Mouse (Mus musculus) T-helper 2 cell (primary cell): ENCODE measurements at regions not wholly inside any gene's neighbourhood (a gene's known extent, or its start where the extent isn't known, plus 50 kb on each side); places are given as distances from the start of the nearest gene placed in this dataset.

Experiments
- in situ Hi-C: fragments of 300-600 bp; cut with MboI, MseI; formaldehyde crosslinking; loops from one replicate; pipeline ENCODE4 v1.15.1; 2025; ENCODE audit warnings: high pct_unique_total_duplicates

DNA sequence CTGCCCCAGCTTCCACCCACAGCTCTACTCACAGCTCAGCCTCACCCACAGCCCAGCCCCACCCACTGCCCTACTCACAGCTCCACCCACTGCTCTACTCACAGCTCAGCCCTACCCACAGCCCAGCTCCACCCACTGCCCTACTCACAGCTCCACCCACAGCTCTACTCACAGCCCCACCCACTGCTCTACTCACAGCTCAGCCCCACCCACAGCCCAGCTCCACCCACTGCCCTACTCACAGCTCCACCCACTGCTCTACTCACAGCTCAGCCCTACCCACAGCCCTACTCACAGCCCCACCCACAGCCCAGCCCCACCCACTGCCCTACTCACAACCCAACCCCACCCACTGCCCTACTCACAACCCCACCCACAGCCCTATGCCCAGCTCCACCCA lies 56.5 kb upstream of the Phox2b start:
- in situ Hi-C loops, result loop anchor here (10.0 kb wide), 1 partner anchor 1041 kb away; no protein-coding TSS in a partner anchor

DNA sequence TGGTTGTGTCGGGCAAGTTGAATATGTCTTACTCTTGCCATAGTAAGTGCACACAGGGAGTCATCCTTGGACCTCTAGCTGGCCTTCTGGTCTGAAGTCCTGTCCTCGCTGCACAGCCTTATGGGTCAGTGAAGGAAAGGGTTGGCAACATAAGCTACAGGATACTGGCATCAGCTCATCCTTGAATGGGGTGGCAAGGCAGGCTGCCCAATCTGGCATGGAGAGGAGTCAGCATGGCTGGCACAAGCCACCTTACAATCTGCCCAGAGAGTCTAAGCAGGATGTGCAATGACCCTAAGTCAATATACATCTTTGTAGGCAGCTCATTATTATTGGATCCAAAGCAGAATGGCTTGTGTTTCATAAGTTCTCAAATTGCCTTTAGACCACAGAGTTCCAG lies 57.8 kb upstream of the Phox2b start:
- in situ Hi-C loops, result loop anchor here (10.0 kb wide), 1 partner anchor 1042 kb away; no protein-coding TSS in a partner anchor

DNA sequence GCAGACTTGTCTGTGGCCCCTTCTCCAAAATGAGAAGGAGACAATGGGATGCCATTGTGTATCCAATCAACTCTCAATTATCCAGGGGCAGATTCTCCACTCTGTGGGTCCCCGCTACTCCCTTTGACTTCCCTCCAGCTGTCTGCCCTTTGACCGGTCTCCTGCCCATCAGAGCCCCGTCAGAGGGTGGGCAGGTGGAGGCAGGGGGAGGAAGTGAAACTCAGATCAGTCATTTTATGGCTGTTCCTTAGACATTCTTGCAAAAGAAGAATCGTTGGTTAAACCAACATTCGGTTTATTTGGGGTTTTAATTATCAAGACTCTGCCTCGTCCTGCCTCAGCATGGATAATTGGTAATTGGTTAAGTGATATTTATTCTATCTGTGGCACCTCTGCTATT lies 77.7 kb upstream of the Phox2b start:
- in situ Hi-C loops, result no loop called here

GRCm38 (mm10) chr5:67179221-67179620 lies 80.1 kb upstream of the Phox2b start:
- in situ Hi-C loops, result no loop called here

GRCm38 (mm10) chr5:67189376-67189901 lies 70.9 kb upstream of the Tmem33 start:
- in situ Hi-C loops, result no loop called here

DNA sequence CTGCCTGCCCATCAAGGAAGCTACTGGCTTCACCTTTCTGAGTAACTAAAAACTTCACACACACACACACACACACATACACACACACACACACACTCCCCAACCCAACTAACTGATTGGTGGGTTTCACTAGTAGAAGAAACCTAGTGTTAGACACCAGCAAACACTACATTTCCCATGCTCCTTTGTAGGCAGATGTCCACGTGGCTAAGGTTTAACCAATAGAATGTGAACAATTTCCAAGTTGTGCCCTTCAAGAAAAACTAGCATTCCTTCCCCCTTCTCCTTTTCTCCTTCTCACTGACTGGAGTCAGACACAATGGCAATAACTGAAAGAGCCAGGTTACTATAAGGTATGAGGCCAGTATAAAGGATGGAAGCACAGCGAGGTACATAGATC lies 66.3 kb upstream of the Tmem33 start:
- in situ Hi-C loops, result no loop called here

DNA sequence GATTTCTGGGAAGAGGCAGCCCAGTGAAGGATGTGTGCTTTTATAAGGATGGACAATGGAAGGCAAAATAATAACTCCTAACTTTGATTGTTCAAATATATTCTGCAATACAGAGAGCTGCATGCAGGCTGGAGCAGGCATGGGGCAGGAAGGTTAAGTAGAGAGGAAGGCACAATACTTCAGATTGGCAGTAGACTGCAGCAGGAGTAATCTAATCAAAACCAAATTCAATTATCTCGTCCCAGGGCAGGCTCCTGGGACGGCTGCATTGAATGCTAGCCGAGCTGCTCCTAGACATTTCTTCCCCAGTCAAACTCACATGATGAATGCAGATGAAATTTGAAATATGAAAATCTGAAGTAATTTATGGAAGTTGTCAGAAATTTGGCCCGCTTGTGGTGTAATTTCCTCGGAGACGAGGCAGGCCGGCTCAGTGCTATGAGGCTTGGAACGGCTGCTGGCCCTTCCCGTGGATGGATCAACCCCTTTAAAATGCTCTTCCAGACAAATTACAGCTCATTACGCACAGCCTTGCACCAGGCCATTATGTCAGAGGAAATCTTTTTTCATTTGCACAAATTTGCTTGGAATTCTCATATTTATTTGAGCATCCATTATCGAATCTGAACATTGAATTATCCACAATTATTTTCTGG lies 55.2 kb upstream of the Tmem33 start:
- in situ Hi-C loops, result no loop called here
